Mouse (Mus musculus) brain, embryonic 14.5 days (tissue): ENCODE measurements around the gene Ybx3.

Experiments
- CTCF ChIP-seq: fragments of 200-500 bp; IDR thresholded peaks from 2 replicates; pipeline ENCODE4 v1.5.1; 2012; ENCODE audit warnings: inconsistent platforms, mild to moderate bottlenecking, moderate library complexity, borderline replicate concordance; ENCODE audit not compliant: insufficient read depth, insufficient read length; ENCODE audit errors: extremely low read depth
- POLR2A ChIP-seq: fragments of 200-500 bp; IDR thresholded peaks from 2 replicates; pipeline ENCODE4 v1.6.1; 2012; ENCODE audit warnings: mild to moderate bottlenecking, inconsistent platforms, borderline replicate concordance; ENCODE audit not compliant: poor library complexity, insufficient read depth, insufficient read length, severe bottlenecking; ENCODE audit errors: extremely low read depth

DNA sequence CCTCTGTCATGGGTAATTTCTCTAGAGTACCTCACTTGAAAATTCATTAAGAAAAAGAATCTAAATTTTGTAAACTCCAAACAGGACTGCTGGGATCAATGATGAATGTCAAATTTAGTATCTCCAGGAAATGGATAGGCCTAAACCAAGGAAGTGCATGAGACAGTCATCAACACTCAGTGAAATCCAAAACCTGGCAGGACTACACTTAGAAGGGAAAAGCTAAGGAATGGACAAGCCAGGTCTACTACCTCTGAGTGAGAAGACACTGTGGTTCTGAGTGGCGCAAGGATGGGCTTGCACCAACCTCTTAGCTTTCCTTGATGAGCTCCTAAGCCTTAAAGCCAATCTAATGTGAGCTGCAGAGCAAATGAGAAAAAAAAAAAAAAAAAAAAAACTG, 2.8 kb downstream of the Ybx3 start:
- TF ChIP-seq CTCF (no peak), POLR2A (no peak)
